Mouse (Mus musculus) heart, postnatal 10 days (tissue): ENCODE measurements at regions not wholly inside any gene's neighbourhood (a gene's known extent, or its start where the extent isn't known, plus 50 kb on each side); places are given as distances from the start of the nearest gene placed in this dataset.

ENCODE experiments used
- DNase-seq, 2 experiments: peaks; one replicate each; pipeline ENCODE4 v3.0.0; 2021
- intact Hi-C: fragments of 180-260 bp; cut with DNase I; formaldehyde crosslinking; loops from one replicate; pipeline ENCODE4 v1.15.1; 2025

DNA sequence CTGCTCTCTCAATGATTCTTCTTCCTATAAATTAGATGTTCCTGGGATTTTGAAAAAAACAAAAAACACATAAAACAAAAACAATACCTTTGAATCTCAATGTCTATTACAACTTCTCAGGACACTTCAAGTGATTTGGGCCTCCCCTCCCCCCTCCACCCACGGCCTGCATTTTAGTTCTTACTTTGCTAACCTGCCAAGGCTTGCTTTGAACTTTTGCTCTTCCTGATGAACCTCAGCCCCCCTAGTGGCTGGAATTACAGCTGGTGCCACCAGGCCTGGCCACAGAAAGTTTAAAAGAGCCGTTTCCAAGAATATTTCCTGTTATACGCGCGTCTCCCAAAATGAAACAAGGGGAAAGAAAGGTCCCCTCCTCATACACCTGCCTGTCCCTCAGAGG, 253.4 kb downstream of the Ajap1 start:
- intact Hi-C loops, result no loop called here
- DNase-seq, result no peak

DNA sequence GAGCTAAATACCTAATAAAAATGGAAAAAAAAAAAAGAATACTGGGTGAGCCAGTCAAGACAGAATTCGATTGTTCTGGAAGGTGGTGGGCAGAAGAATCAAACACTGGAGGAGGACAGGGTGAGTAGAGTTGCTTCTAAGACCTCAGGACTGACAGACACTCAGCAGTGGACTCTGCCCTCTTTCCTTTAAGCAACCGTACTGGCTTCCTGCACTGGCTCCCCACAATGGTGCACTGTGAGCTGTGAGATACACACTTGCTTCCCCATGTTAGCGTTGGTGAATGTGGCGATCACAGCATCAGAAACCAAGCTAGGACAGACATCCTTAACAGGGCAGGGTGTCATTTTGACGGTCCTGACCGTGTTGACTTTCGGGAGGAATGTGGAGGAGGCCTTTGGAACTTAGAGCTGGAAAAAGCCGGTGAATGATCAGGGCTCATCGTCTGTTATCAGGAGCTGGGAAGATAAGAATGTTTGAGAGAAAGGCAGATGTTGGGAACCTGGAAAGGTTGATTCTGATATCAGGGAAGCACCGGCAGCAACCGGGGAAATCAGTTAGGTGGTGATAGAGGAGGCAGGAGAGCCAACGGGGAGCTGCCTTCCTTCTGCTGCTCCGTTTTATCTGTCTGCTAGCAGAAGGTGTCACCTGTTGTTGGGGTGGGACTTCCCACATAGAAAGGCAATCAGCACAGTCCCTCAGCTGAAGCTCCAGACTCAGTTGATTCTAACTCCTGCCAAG, 254.8 kb downstream of the Ajap1 start:
- DNase-seq, result no peak
- intact Hi-C loops, result no loop called here

DNA sequence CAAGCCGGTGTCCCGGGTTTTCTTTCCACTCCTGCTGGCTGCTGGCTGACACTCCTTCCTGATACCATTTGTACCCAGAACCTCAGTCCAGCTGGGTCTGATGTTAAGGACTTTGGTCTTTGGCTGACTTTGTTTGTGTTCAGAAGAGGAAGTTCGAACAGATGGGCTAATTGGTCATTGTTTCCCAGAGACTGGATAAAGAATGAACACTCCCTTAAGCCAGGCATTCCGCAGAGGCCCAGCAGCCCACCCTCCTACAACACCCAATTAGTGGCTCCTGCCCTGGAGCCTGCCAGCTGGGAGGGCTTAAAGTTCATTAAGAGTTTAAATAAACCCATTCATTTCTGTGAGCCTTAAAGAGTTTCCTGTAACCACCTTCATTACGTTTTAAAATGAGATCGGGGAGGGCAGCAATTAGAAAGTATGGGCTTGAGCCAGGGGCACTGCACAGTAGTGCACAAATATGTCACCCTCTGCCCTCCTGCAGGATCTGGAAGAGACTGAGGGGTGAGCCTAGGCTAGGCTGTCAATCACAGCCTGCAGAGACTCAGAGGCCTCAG, 257.9 kb downstream of the Ajap1 start:
- intact Hi-C loops, result loop anchor here (5.0 kb wide), 1 partner anchor 103 kb away; no protein-coding TSS in a partner anchor
- DNase-seq, result peak; percentile 24 to 35

DNA sequence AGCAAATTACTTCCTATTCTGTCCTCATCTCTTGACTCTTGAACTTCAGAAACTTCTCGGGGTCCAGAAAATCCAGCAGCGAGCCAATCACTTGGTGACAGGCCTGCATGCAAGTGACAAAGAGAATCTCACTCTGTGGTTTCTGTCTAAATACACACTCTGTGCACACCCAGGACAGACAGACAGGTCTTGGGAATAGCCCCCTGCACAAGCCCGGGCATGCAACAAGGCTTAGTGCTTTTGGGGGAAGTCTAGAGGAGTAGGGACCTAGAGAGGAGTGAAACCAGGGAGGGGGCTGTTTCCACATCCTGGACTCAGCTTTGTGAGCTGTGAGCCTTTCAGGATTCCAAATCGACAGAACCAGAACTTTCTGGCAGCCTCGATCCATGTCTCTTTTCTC, 259.6 kb downstream of the Ajap1 start:
- intact Hi-C loops, result loop anchor here (5.0 kb wide), 1 partner anchor 104 kb away; no protein-coding TSS in a partner anchor
- DNase-seq, result no peak

DNA sequence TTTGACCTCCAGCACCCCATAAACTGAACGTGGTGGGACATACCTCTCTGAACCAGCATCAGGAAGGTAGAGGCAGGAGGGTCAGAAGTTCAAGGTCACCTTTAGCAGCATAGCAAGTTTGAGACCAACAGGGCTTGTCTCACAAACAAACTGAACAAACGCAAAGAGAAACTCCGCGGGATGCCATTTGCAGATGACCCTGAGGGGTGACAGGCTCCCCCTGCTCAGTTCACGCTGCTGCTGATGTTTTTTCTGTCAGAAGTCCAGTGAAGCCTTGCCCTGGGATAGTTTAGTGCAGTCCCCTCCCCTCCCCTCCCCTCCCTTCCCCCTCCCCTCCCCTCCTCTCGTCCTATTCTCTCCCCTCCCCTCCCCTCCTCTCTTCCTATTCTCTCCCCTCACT, 262.1 kb downstream of the Ajap1 start:
- intact Hi-C loops, result loop anchor here (5.0 kb wide), 1 partner anchor 107 kb away; no protein-coding TSS in a partner anchor
- DNase-seq, result no peak

DNA sequence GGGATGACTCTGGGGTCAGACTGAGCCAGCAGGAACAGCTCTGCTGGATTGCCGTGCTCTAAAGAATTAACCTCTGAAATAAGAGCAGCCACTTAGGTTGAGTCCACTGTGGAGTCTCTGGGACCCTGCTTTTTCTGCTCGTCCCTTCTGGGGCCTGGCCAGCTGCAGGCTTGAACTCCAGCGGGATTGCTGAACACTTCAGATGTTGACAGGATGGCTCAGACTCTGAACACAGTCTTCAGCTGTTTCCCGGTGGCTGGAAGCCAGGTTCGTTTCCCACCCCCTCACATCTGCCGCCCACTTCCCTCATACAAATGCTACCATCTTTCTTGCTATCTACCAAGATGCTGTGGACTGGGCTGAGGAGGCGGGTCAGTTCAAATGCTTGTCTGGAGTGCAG, 262.5 kb downstream of the Ajap1 start:
- DNase-seq, result peak; percentile 43 to 60
- intact Hi-C loops, result loop anchor here (5.0 kb wide), 1 partner anchor 107 kb away; no protein-coding TSS in a partner anchor

DNA sequence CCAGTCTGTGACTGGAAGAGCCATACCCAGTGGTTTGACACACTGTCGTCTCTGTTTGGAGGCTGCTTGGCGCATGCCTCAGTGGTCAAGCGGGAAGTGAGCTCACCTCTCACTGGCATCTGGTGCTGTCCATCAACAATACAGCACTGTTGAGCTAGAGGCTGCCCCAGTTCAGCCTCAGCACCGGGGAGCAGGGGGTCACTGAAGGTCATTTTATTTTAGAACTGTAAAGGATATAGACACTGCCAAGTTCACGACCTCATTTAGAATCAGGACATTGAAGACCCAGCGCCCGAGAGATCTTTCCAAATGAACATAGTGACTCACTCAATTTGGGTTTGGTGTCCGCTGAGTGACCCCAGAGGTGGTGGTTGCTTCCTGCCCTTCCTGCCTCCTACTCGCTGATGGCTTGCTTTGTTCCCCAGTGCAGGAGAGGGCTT, 265.1 kb downstream of the Ajap1 start:
- intact Hi-C loops, result no loop called here
- DNase-seq, result peak; percentile 27 to 43

DNA sequence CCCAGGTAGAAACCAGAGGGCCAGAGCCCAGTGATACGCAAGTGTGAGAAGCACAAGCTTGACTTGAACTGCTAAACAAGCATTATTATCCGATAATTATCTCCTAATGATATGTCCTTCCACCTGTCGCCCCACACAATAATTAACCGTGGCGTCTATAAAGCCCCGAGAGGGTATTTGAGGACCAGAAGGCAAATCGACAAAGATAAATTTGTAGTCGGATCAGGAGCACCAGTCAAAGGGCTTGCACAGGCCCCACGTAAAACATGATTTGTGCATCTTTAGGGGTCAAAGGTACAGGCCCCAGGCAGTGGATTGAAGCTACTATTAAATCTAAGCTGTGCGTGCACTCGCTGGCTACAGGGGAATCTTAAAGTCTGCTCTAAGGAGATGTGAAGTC, 270.5 kb downstream of the Ajap1 start:
- no peak for DNase-seq
- intact Hi-C loops, result no loop called here

DNA sequence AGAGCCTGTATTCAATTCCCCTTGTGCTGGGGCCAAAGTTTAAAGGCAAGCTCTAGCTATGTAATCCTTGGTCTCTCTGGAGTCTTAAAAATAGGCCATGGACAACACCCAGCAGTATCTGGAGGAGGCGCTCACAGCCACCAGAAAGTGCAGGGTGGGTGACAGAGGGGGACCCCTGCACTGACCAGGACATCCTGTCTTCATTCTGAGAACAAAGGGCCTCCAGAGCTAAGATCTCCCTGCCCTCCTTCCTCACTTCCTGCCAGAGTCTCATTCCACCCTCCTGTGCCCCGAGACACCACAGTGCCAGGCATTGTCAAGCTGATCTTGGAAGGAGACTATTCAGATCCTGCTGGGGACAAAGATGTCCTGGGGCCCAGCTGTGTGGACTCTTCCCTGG, 273.8 kb downstream of the Ajap1 start:
- intact Hi-C loops, result no loop called here

DNA sequence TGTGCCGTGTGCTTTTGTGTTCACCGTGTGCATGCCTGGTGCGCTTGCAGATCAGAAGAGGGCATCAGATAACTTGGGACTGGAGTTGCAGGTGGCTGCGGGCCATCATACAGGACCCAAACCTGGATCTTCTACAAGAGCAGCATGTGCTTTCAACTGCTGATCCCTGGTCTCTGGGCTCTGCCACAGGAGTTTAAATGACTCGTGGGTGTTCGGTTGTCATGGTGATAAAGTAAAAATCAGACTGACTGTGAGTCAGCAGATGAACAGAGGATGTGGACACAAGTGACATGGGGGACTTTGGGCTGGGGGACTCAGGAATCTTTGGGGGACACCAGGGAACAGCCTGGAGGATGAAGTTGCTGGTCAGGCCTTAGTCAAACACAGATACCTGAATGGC, 274.4 kb downstream of the Ajap1 start:
- intact Hi-C loops, result no loop called here
- DNase-seq, result no peak

More for the DNA sequence above, 273.8 kb downstream of the Ajap1 start:
- DNase-seq, result no peak

DNA sequence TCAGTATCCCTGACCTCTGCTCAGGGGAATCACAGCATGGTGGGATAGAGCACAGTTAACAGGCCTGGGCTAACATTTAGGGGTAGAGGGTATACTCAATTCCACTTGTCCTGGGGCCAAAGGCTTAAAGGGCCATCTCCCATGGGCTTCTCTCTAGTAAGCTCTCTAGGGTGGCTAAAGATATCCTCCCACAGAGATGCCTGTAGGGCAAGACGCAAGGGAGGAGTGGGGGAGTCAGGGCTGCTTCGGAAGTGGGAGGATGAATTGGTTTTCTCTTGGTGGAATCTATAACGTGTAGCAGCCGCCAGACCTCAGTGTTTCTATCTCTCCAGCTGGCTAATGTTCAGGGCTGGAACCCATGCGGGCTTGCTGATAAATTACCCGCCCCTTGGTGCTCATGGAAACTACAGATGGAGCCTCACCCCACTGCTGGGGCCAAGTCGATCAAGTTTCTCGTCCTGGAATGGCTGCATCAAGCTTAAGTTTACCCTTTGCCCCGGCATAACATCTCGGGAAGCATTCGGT, 275.0 kb downstream of the Ajap1 start:
- intact Hi-C loops, result no loop called here
- DNase-seq, result no peak

DNA sequence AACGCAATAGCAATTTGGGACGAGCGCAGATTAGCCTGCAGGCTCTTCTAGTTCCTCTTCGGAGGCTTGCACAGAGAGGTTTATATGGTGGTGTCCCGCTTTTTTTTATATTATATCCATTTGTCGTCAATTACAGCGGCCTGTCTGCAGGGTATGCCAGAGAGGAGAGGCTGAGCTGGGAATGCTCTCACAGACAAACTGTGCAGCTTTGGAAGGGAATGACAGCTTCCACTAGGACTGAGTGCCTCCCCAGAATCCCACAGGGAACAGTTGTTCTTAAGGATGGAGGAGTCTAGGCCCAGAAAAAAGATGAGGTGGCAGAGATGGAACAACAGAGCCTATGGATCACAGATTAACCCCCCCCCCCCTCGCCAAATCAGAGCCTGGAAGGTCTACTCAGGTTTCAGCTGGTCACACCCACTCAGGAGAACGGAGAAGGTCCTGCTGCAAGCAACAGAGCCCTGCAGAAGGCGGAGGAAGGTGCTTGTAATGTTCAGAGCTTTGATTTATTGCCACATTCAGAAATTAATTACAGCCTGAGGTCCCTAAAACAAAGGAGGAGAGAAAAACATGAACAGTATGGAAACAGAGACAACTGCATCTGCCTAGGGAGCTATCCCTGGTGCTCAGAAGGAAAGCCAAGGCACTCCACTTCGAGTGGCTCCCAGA, 275.7 kb downstream of the Ajap1 start:
- no peak for DNase-seq
- intact Hi-C loops, result no loop called here

DNA sequence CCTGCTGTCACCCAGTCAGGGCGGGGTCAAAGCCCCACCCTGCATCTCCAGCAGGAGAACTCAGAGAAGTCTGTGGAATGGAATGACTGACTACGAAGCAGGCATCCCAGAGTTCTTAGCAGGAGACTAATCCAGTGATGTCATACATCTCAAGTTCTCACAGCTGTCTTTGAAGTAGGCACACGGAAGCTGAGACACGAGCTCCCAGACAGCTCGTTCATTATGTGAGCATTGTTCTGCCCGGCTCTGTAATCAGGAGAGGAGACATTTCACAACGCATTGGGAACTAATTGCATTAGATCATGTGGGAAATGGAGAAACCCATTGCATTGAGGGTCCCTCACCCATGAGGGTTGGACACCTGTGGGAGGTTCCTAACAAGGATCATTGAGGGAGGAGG, 277.8 kb downstream of the Ajap1 start:
- intact Hi-C loops, result no loop called here
- DNase-seq, result no peak

DNA sequence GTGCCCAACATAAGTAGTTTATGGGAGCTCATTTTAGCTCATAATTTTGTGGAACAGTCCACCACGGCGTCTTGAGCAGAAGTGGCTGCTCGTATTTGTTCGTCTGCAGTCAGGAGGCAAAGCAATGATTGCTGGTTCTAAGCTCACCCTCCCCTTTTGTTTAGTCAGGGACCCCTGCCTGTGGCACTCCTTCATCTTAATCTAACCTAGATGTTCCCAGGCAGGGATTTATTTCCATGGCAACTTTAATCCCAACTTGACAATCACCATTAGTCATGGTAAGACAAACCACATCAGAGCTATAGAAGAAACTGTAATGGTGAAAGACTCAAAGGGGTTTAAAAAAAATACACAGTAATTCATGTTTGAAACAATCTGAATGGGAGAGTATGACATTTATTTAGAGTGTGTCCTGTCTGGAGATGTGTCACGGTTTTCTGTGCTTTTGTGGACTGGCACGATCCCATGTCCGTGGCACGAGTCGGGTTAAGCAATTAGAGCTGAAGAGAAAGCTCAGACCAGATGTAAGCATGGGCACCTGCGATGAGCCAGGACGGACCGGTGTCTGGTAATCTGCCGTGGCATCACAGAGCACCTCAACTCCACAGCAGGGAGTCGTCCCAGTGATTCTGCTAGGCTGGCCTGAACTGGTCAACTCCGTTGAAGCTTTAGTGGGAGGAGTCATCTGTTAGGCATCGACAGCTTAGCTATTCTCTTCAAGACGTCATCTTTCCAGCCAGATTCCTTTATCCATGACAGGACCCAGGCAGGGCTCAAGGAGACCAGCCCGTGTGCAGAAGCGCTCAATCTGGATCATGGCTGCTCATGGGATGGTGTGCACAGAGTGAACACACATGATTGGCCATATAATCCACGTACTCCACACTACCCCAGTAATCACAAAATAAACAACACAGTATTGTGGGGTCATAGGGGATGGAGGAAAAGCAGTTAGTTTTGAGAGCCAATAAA, 281.5 kb downstream of the Ajap1 start:
- intact Hi-C loops, result no loop called here
- no peak for DNase-seq

DNA sequence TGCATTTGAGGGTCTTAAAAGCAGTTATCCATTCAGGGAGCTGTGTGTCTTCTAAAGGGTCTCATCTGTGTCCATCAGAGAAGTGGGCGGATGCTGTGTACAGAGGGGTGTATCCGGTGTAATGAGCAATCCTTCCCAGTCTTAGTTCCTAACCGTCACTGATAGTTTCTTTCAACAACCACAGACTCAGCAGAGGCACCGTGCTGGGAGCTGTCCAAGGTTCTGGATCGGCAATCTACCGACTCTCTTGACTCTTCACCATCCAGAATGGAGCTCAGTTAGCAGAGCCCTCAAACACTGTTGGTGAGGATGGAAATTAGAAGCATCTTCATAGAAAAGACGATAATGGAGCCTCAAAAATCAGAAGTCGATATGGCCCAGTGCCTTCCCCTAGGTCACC, 293.1 kb downstream of the Ajap1 start:
- intact Hi-C loops, result no loop called here
- peak; percentile 63 to 78 for DNase-seq

DNA sequence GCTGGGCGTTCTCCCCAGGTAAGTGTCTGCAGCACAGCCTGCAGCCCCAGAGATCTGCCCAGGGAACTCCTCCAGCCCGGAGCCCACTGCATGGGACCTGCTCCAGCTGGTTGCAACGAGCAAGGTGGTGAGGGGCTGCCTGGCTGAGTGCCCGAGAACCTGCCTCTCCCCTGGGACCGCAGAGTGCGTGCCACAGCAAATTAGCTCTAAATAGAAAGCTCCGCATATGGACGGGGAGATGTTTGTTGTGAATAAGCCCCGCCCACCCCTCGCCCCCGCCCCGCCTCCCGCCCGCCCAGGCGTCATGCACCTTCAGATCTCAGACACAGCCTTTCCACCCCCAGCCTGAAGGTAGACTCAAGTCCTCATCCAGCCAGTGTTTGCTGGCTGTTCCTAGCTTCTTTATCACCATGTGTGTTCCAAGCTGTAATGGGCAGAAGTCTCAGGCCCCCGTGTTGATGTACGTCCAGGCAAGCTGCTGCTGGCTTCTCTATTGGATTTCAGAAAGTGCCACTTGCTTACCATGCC, 294.0 kb downstream of the Ajap1 start:
- DNase-seq, result no peak
- intact Hi-C loops, result no loop called here

DNA sequence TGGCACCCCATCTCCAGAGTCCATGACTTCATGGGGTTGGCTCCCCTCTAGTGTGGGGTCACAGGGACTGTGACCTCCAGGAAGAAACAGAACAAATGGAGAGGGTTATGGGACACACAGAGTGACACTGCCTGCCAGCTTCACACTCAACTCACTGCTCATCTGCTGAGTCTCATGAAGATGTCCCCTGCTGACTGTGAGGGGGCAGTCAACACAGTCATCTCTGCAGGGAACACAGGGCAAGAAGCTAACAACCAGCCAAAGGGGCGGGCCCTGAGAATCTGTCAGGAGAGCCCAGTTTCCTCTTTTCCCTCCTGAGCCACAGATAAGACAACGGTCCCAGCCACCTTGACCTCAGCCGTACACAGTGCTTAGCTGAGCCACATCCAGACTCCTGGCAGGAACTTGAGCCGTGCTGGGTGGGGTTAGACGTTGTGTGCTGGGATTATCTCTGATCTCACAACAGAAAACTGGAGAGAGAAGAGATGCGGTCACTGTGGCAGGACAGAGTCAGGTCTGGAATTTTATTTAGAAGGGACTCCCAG, 294.6 kb downstream of the Ajap1 start:
- no peak for DNase-seq
- intact Hi-C loops, result no loop called here

DNA sequence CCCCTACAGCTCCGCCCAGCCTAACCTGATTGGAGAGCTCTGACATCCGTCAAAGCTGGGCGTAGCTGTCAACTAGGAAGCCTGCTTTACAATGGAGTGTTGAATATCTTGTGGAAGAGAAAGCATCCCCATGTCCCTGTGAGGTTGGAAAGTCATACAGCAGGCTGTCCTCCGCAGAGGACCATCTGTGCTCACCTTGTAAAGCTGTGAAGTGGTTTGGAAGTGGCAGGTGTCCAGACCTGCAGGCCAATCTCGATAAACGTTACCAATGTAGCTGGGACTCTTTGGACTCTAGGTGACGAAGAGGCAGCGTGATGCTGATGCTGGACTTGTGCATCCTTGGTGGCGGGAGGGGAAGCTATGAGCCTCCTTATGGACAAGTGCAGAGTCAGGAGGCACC, 305.1 kb downstream of the Ajap1 start:
- intact Hi-C loops, result loop anchor here (5.0 to 10.0 kb wide), 2 partner anchors 200 to 757 kb away; no protein-coding TSS in a partner anchor
- no peak for DNase-seq

DNA sequence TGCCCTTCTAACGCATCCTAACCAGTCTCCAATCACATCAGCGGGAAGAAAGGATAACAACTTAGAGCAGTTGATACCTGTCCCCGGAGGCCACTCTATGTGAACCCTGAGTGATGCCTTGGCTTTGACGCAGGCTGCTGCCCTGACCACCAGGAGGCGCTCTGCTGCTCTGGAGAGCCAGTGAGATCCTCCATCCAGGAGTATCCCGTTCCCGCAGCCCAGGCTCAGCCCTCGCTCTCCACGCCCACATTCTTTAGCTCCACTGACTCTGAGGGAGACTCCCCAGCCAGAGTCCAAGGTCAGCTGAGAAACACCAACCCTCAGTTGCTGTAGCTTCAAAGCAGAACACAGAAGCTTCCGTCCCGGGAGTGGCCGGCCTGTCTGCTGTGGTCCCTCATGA, 307.0 kb downstream of the Ajap1 start:
- peak; percentile 20 to 46 for DNase-seq
- intact Hi-C loops, result loop anchor here (1.0 to 10.0 kb wide), 4 partner anchors 69 to 759 kb away; no protein-coding TSS in a partner anchor

DNA sequence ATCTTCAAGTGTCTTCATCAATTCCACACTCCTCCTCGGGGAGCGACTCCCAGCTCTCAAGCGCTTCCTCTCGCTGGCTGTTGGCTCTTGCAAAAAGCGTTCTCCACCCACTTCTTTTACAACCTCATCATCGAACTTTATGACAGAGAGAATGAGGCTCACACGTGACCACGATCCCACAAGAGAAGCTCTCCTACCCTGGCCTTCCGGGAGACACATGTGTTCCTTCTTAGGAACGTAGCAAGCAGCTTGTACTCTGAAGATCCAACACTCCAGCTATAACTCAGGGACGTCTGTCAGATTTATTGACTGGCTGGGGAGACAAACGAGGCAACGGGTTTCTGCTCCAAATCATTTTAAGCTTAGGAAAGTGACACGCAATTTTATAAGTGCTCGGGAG, 307.5 kb downstream of the Ajap1 start:
- intact Hi-C loops, result loop anchor here (1.0 to 10.0 kb wide), 4 partner anchors 70 to 760 kb away; no protein-coding TSS in a partner anchor
- DNase-seq, result no peak
